ENCODE assay signal across 17 mouse cellular contexts in the genomic region with DNA sequence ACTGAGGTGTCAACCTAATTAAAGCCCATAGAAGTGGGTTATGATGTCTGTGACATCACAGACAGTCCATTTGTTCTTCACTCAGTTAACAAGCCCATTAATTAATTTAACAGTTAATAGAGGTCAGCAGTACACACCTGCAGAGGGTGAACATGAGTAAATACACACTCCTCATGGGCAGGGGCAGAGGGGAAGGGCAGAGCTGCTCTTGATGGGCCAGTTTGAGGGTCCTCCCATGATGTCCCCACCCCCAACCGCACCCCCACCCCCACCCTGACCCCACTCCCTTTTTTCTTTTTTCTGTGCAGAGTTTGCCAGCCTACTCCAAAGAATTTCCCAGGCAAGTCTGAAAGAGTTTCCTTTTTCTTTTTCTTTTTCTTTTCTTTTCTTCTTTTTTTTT. TPM values are rescaled to one million over a fixed set of nuclear protein-coding genes. Genes with fewer than 3 reads are reported as not detected.
A peak's percentile ranks its signal among the peaks of the same experiment; 100 is the strongest.
DNase-seq lines count a peak whose midpoint lies in the region; ATAC-seq lines count a peak whose summit lies in the region.
"Had no signal": no experiment of that assay in that cellular context is flagged by ENCODE, and none has a peak within 500 bp of the region (broad histone marks: within the 10 kb centered on the region; RNA-seq: fewer than 3 reads in every experiment).

No protein-coding gene starts in this region.

- DNase-seq in heart, embryonic 10.5 days (ENCODE audit: low spot score) = no peak
- no peak for DNase-seq in heart, adult 11 months
- peak; percentile 14 for DNase-seq in retina, postnatal 1 day
- no peak for DNase-seq in retina, embryonic 14.5 days (ENCODE audit: low spot score)
- no peak for DNase-seq in hindbrain, embryonic 14.5 days (ENCODE audit: low spot score)
- DNase-seq in natural killer cell, adult 2 months (ENCODE audit: low spot score in 2 of 2) = no peak
- DNase-seq in urinary bladder, postnatal 14 days (ENCODE audit: low spot score) = no peak
- no peak for DNase-seq in cerebellum, postnatal 36 days
- DNase-seq: adrenal gland, postnatal 14 days; cerebellum, adult 18-20 months; heart, adult 18-20 months; kidney, adult 9 months; lung, postnatal 10 days; right cerebral cortex, postnatal 25 days; thymus, postnatal 25 days had no signal

- H3K4me3 ChIP-seq in heart, embryonic 10.5 days = no peak overlapping the region
- H3K4me3 ChIP-seq in hindbrain, embryonic 14.5 days (replicated peaks; ENCODE audit: low read length) = no peak overlapping the region
- H3K4me3 ChIP-seq: myocyte had no signal

- H3K9ac ChIP-seq in hindbrain, embryonic 14.5 days = no peak overlapping the region

- 0 out of 2 replicates have a peak, but pooled peaks cover 4% of the 10 kb centered on the region for H3K27me3 ChIP-seq in heart, embryonic 10.5 days (ENCODE audit: insufficient read depth, poor library complexity, severe bottlenecking)
- H3K27me3 ChIP-seq in hindbrain, embryonic 14.5 days (ENCODE audit: control insufficient read depth, insufficient read depth, low read length) = no peaks in the 10 kb centered on the region
- H3K27me3 ChIP-seq: embryonic facial prominence, embryonic 13.5 days had no signal

- peak overlapping the region; percentile 10; the same call in 1 of the 2 replicates for H3K27ac ChIP-seq in heart, embryonic 10.5 days
- peak overlapping the region; percentile 22 for H3K27ac ChIP-seq in hindbrain, embryonic 14.5 days

- WGBS in heart, embryonic 10.5 days = 25% methylated on average over 1 of the region's 1 CpGs
- 0% methylated on average over 1 of the region's 1 CpGs for WGBS in hindbrain, embryonic 14.5 days

- no peak for ATAC-seq in hindbrain, embryonic 14.5 days (ENCODE audit: low FRiP score)

- peaks cover 19% of the 10 kb centered on the region for H3K4me1 ChIP-seq in heart, embryonic 10.5 days
- H3K4me1 ChIP-seq in hindbrain, embryonic 14.5 days (replicated peaks; ENCODE audit: control insufficient read depth, insufficient read depth, low read length) = peaks cover 29% of the 10 kb centered on the region

- H3K4me2 ChIP-seq in hindbrain, embryonic 14.5 days (replicated peaks) = no peak overlapping the region; the same call in 1 of the 2 replicates

- H3K9me3 ChIP-seq in heart, embryonic 10.5 days = no peaks in the 10 kb centered on the region
- H3K9me3 ChIP-seq in hindbrain, embryonic 14.5 days (ENCODE audit: control insufficient read depth, low read length) = no peaks in the 10 kb centered on the region
- H3K9me3 ChIP-seq: embryonic facial prominence, embryonic 13.5 days had no signal

- no peaks in the 10 kb centered on the region for H3K36me3 ChIP-seq in heart, embryonic 10.5 days
- H3K36me3 ChIP-seq in hindbrain, embryonic 14.5 days (replicated peaks; ENCODE audit: control insufficient read depth, insufficient read depth) = no peaks in the 10 kb centered on the region
- H3K36me3 ChIP-seq: embryonic facial prominence, embryonic 13.5 days had no signal

RNA-seq across cellular contexts. Expression of a gene that starts 39.9 kb away (rescaled TPM):
- polyA plus RNA-seq in heart, embryonic 10.5 days (2016; fragmentation: Nextera tagmentation; extraction: Ambion mirVana) = 6.9 and 7.9 TPM in 2 replicates
- 59.1 and 60.3 TPM in 2 replicates for polyA plus RNA-seq in hindbrain, embryonic 14.5 days (2014; fragmentation: Nextera tagmentation; extraction: Ambion mirVana)
